Mouse (Mus musculus) heart, embryonic 15.5 days (tissue): ENCODE measurements at regions not wholly inside any gene's neighbourhood (a gene's known extent, or its start where the extent isn't known, plus 50 kb on each side); places are given as distances from the start of the nearest gene placed in this dataset.
A peak's percentile ranks its signal among the peaks of the same experiment; 100 is the strongest.

Experiments used
- ATAC-seq: fragments of 200-750 bp; cut with Nextera tagmentation; replicated peaks from 2 replicates; pipeline ENCODE4 v1.8.0; 2017; ENCODE audit warnings: low read depth, moderate TSS enrichment; ENCODE audit not compliant: insufficient number of reproducible peaks, insufficient read depth, low FRiP score
- H3K27ac ChIP-seq: fragments of 300-500 bp; sonication (generic); 2 replicates; pipeline ENCODE4 v1.5.1; 2015; ENCODE audit warnings: mild to moderate bottlenecking, inconsistent platforms
- H3K27me3 ChIP-seq: fragments of 300-500 bp; sonication (generic); 2 replicates; pipeline ENCODE4 v1.6.1; 2015; ENCODE audit warnings: inconsistent platforms
- H3K36me3 ChIP-seq: fragments of 300-500 bp; sonication (generic); 2 replicates; pipeline ENCODE4 v1.6.1; 2015; ENCODE audit warnings: mild to moderate bottlenecking, inconsistent platforms
- H3K4me1 ChIP-seq: fragments of 300-500 bp; sonication (generic); replicated peaks from 2 replicates; pipeline ENCODE4 v1.6.1; 2015; ENCODE audit warnings: inconsistent platforms
- H3K4me2 ChIP-seq: fragments of 300-500 bp; sonication (generic); 2 replicates; pipeline ENCODE4 v1.6.1; 2015; ENCODE audit warnings: inconsistent platforms, mild to moderate bottlenecking, moderate library complexity
- H3K4me3 ChIP-seq: fragments of 300-500 bp; sonication (generic); 2 replicates; pipeline ENCODE4 v1.5.1; 2015; ENCODE audit warnings: mild to moderate bottlenecking, inconsistent platforms
- H3K9ac ChIP-seq: fragments of 300-500 bp; sonication (generic); 2 replicates; pipeline ENCODE4 v1.6.1; 2015; ENCODE audit warnings: mild to moderate bottlenecking, inconsistent platforms
- H3K9me3 ChIP-seq: fragments of 300-500 bp; sonication (generic); replicated peaks from 2 replicates; pipeline ENCODE4 v1.6.1; 2016; ENCODE audit warnings: inconsistent platforms
- WGBS: fragments of 180-500 bp; shearing (Covaris S2); methylation state at CpG from one replicate; pipeline ENCODE4 v1.1.7; 2015; ENCODE audit warnings: mixed read lengths; 5-methylcytosine and 5-hydroxymethylcytosine counted together

- no peak for ATAC-seq
- Histone ChIP-seq H3K27ac (peak overlapping the region; percentile 51), H3K4me1 (peaks cover 78% of the 10 kb centered on the region), H3K36me3 (no peaks in the 10 kb centered on the region), H3K9ac (no peak overlapping the region), H3K4me3 (no peak overlapping the region), H3K4me2 (no peak overlapping the region), H3K9me3 (no peaks in the 10 kb centered on the region), H3K27me3 (no peaks in the 10 kb centered on the region)
- WGBS: 67% methylated on average over 1 of the region's 1 CpGs
Observed at GRCm38 (mm10) chr2:30695041-30695440, 100.2 kb downstream of the Cstad start.

GRCm38 (mm10) chr2:30693206-30694035 lies 98.6 kb downstream of the Cstad start:
- Histone ChIP-seq H3K27ac (peak overlapping the region; percentile 92), H3K9me3 (no peaks in the 10 kb centered on the region), H3K4me3 (peak overlapping the region; percentile 48), H3K36me3 (no peaks in the 10 kb centered on the region), H3K27me3 (no peaks in the 10 kb centered on the region), H3K4me1 (peaks cover 64% of the 10 kb centered on the region), H3K9ac (peak overlapping the region; percentile 60), H3K4me2 (peak overlapping the region; percentile 88)
- peak; percentile 76 for ATAC-seq
- WGBS: under 1% methylated on average over 41 of the region's 41 CpGs

GRCm38 (mm10) chr2:30692561-30693205 lies 97.8 kb downstream of the Cstad start:
- ATAC-seq: peak; percentile 50
- Histone ChIP-seq H3K4me2 (peak overlapping the region; percentile 88), H3K27me3 (no peaks in the 10 kb centered on the region), H3K4me3 (no peak overlapping the region), H3K27ac (peak overlapping the region; percentile 92), H3K4me1 (peaks cover 59% of the 10 kb centered on the region), H3K9me3 (no peaks in the 10 kb centered on the region), H3K36me3 (no peaks in the 10 kb centered on the region), H3K9ac (0 out of 2 replicates have a peak overlapping the region, but pooled peaks have one; percentile 4)
- whole genome bisulfite sequencing: 4% methylated on average over 9 of the region's 13 CpGs

- Histone ChIP-seq H3K9me3 (no peaks in the 10 kb centered on the region), H3K27ac (peak overlapping the region; percentile 92), H3K27me3 (no peaks in the 10 kb centered on the region), H3K4me2 (peak overlapping the region; percentile 88; the same call in 1 of the 2 replicates), H3K9ac (0 out of 2 replicates have a peak overlapping the region, but pooled peaks have one; percentile 4), H3K36me3 (no peaks in the 10 kb centered on the region), H3K4me1 (peaks cover 60% of the 10 kb centered on the region), H3K4me3 (no peak overlapping the region)
- WGBS: 15% methylated on average over 11 of the region's 11 CpGs
- no peak for ATAC-seq
Observed at GRCm38 (mm10) chr2:30691857-30692560, 97.2 kb downstream of the Cstad start.

- 85% methylated on average over 17 of the region's 17 CpGs for WGBS
- Histone ChIP-seq H3K4me1 (peaks cover 63% of the 10 kb centered on the region), H3K27ac (peak overlapping the region; percentile 92)
Observed at GRCm38 (mm10) chr2:30690925-30691856, 96.4 kb downstream of the Cstad start.

GRCm38 (mm10) chr2:30690307-30690706 lies 95.5 kb downstream of the Cstad start:
- Histone ChIP-seq H3K27ac (peak overlapping the region; percentile 68), H3K36me3 (no peaks in the 10 kb centered on the region), H3K4me1 (peaks cover 63% of the 10 kb centered on the region), H3K9me3 (no peaks in the 10 kb centered on the region), H3K9ac (no peak overlapping the region), H3K4me3 (no peak overlapping the region), H3K27me3 (no peaks in the 10 kb centered on the region), H3K4me2 (no peak overlapping the region)
- WGBS: 68% methylated on average over 11 of the region's 11 CpGs
- ATAC-seq: no peak

More at GRCm38 (mm10) chr2:30690925-30691856, 96.4 kb downstream of the Cstad start:
- Histone ChIP-seq H3K4me2 (no peak overlapping the region), H3K36me3 (no peaks in the 10 kb centered on the region), H3K4me3 (no peak overlapping the region), H3K9me3 (no peaks in the 10 kb centered on the region), H3K9ac (no peak overlapping the region), H3K27me3 (no peaks in the 10 kb centered on the region)
- no peak for ATAC-seq

- Histone ChIP-seq H3K9me3 (no peaks in the 10 kb centered on the region), H3K27me3 (no peaks in the 10 kb centered on the region), H3K36me3 (no peaks in the 10 kb centered on the region), H3K4me1 (peaks cover 60% of the 10 kb centered on the region), H3K4me2 (no peak overlapping the region), H3K9ac (no peak overlapping the region), H3K27ac (no peak overlapping the region), H3K4me3 (no peak overlapping the region)
- ATAC-seq: no peak
- 80% methylated on average over 4 of the region's 4 CpGs for WGBS
Observed at GRCm38 (mm10) chr2:30688402-30688801, 93.6 kb downstream of the Cstad start.

- 9% methylated on average over 23 of the region's 23 CpGs for WGBS
- H3K27me3 ChIP-seq: no peaks in the 10 kb centered on the region
- ATAC-seq: 0 out of 2 replicates have a peak, but pooled peaks have one; percentile 14
- H3K4me3 ChIP-seq: no peak overlapping the region; the same call in 1 of the 2 replicates
- no peaks in the 10 kb centered on the region for H3K9me3 ChIP-seq
- peaks cover 53% of the 10 kb centered on the region for H3K4me1 ChIP-seq
- peak overlapping the region; percentile 43; the same call in 1 of the 2 replicates for H3K9ac ChIP-seq
- no peaks in the 10 kb centered on the region for H3K36me3 ChIP-seq
- H3K27ac ChIP-seq: peak overlapping the region; percentile 76
- H3K4me2 ChIP-seq: peak overlapping the region; percentile 44
Observed at GRCm38 (mm10) chr2:30687121-30687551, 92.3 kb downstream of the Cstad start.

GRCm38 (mm10) chr2:30686359-30686758 lies 91.5 kb downstream of the Cstad start:
- Histone ChIP-seq H3K9ac (no peak overlapping the region), H3K4me3 (no peak overlapping the region), H3K27ac (peak overlapping the region; percentile 76), H3K4me2 (no peak overlapping the region), H3K27me3 (no peaks in the 10 kb centered on the region), H3K36me3 (no peaks in the 10 kb centered on the region), H3K4me1 (peaks cover 52% of the 10 kb centered on the region), H3K9me3 (no peaks in the 10 kb centered on the region)
- WGBS: 83% methylated on average over 6 of the region's 6 CpGs
- no peak for ATAC-seq

GRCm38 (mm10) chr2:30685137-30685860 lies 90.5 kb downstream of the Cstad start:
- 23% methylated on average over 10 of the region's 10 CpGs for WGBS
- Histone ChIP-seq H3K9me3 (no peaks in the 10 kb centered on the region), H3K27me3 (no peaks in the 10 kb centered on the region), H3K36me3 (no peaks in the 10 kb centered on the region), H3K4me2 (no peak overlapping the region), H3K4me1 (peaks cover 49% of the 10 kb centered on the region), H3K9ac (no peak overlapping the region), H3K27ac (peak overlapping the region; percentile 76), H3K4me3 (no peak overlapping the region)
- ATAC-seq: peak; percentile 61
